ENCODE assay signal across 7 mouse cellular contexts in genomic region chr12:84219121-84219561, GRCm38 (mm10). TPM values are rescaled to one million over a fixed set of nuclear protein-coding genes. Genes with fewer than 3 reads are reported as not detected.
A peak's percentile ranks its signal among the peaks of the same experiment; 100 is the strongest.
DNase-seq lines count a peak whose midpoint lies in the region; ATAC-seq lines count a peak whose summit lies in the region.

No protein-coding gene starts in this region.

- H3K36me3 ChIP-seq in neural tube, embryonic 11.5 days (ENCODE audit: control insufficient read depth, insufficient read depth, low read length), result no peaks in the 10 kb centered on the region
- H3K36me3 ChIP-seq in embryonic facial prominence, embryonic 14.5 days (ENCODE audit: control insufficient read depth, insufficient read depth, low read length), result no peaks in the 10 kb centered on the region
- H3K36me3 ChIP-seq in hindbrain, embryonic 15.5 days, result no peaks in the 10 kb centered on the region
- H3K36me3 ChIP-seq in macrophage (ENCODE audit: inconsistent target), result 0 out of 2 replicates have a peak, but pooled peaks cover 4% of the 10 kb centered on the region

- H3K4me3 ChIP-seq in neural tube, embryonic 11.5 days (ENCODE audit: low read depth, low read length), result peak overlapping the region; percentile 82
- peak overlapping the region; percentile 95 for H3K4me3 ChIP-seq in embryonic facial prominence, embryonic 14.5 days (ENCODE audit: low read depth, low read length)
- peak overlapping the region; percentile 77 for H3K4me3 ChIP-seq in hindbrain, embryonic 15.5 days
- peak overlapping the region; percentile 40 for H3K4me3 ChIP-seq in macrophage (ENCODE audit: inconsistent target)

- 4% methylated on average over 14 of the region's 14 CpGs for WGBS in neural tube, embryonic 11.5 days
- WGBS in embryonic facial prominence, embryonic 14.5 days, result 6% methylated on average over 14 of the region's 14 CpGs
- WGBS in hindbrain, embryonic 15.5 days, result 3% methylated on average over 14 of the region's 14 CpGs
- 2% methylated on average over 14 of the region's 14 CpGs for WGBS in macrophage (ENCODE audit: missing documents)

- no peak for ATAC-seq in neural tube, embryonic 11.5 days (ENCODE audit: insufficient read depth, low FRiP score, low TSS enrichment)
- no peak for ATAC-seq in embryonic facial prominence, embryonic 14.5 days (ENCODE audit: low read depth)
- ATAC-seq in hindbrain, embryonic 15.5 days (ENCODE audit: low FRiP score, low read depth), result peak; percentile 27
- ATAC-seq in frontal cortex, adult (ENCODE audit: low TSS enrichment), result no peak

- H3K4me2 ChIP-seq in neural tube, embryonic 11.5 days (ENCODE audit: low read depth), result peak overlapping the region; percentile 89
- peak overlapping the region; percentile 82 for H3K4me2 ChIP-seq in embryonic facial prominence, embryonic 14.5 days (ENCODE audit: low read depth, low read length)
- peak overlapping the region; percentile 99 for H3K4me2 ChIP-seq in hindbrain, embryonic 15.5 days

- no peaks in the 10 kb centered on the region for H3K27me3 ChIP-seq in neural tube, embryonic 11.5 days (ENCODE audit: control insufficient read depth, insufficient read depth, low read length)
- H3K27me3 ChIP-seq in embryonic facial prominence, embryonic 14.5 days (replicated peaks; ENCODE audit: control insufficient read depth, insufficient read depth, low read length), result no peaks in the 10 kb centered on the region
- H3K27me3 ChIP-seq in hindbrain, embryonic 15.5 days, result no peaks in the 10 kb centered on the region

- peak overlapping the region; percentile 78 for H3K27ac ChIP-seq in neural tube, embryonic 11.5 days (ENCODE audit: low read depth, low read length)
- H3K27ac ChIP-seq in embryonic facial prominence, embryonic 14.5 days (replicated peaks; ENCODE audit: low read depth, low read length), result peak overlapping the region; percentile 96
- peak overlapping the region; percentile 74 for H3K27ac ChIP-seq in hindbrain, embryonic 15.5 days (replicated peaks)
- peak overlapping the region; percentile 66 for H3K27ac ChIP-seq in macrophage

- no peaks in the 10 kb centered on the region for H3K9me3 ChIP-seq in neural tube, embryonic 11.5 days (ENCODE audit: control insufficient read depth, low read length)
- H3K9me3 ChIP-seq in embryonic facial prominence, embryonic 14.5 days (ENCODE audit: control insufficient read depth, low read length), result no peaks in the 10 kb centered on the region
- no peaks in the 10 kb centered on the region for H3K9me3 ChIP-seq in hindbrain, embryonic 15.5 days

- peaks cover 10% of the 10 kb centered on the region; the same call in 1 of the 2 replicates for H3K4me1 ChIP-seq in neural tube, embryonic 11.5 days (ENCODE audit: control insufficient read depth, insufficient read depth, low read length)
- H3K4me1 ChIP-seq in embryonic facial prominence, embryonic 14.5 days (ENCODE audit: control insufficient read depth, insufficient read depth, low read length), result peaks cover 23% of the 10 kb centered on the region
- H3K4me1 ChIP-seq in hindbrain, embryonic 15.5 days (replicated peaks), result peaks cover 49% of the 10 kb centered on the region

- peak overlapping the region; percentile 87 for H3K9ac ChIP-seq in neural tube, embryonic 11.5 days (ENCODE audit: low read length)
- H3K9ac ChIP-seq in embryonic facial prominence, embryonic 14.5 days (ENCODE audit: low read depth, low read length), result peak overlapping the region; percentile 88
- peak overlapping the region; percentile 67 for H3K9ac ChIP-seq in hindbrain, embryonic 15.5 days

- DNase-seq in neural tube, embryonic 11.5 days (ENCODE audit: low spot score), result no peak
- DNase-seq in neural tube, embryonic 10.5 days (ENCODE audit: extremely low spot score, low spot score), result no peak
- no peak for DNase-seq in embryonic facial prominence, embryonic 14.5 days (ENCODE audit: low spot score)
- DNase-seq in embryo, embryonic 11 days, result no peak

- H3K79me2 ChIP-seq in macrophage (ENCODE audit: inconsistent target), result peaks cover 31% of the 10 kb centered on the region

RNA-seq across cellular contexts. Expression of gene Elmsan1, which starts 0.5 kb away (rescaled TPM):
- 4.4 and 5.9 TPM in 2 replicates for polyA plus RNA-seq in neural tube, embryonic 11.5 days (2014; fragmentation: Nextera tagmentation; extraction: Ambion mirVana)
- polyA plus RNA-seq in embryonic facial prominence, embryonic 14.5 days (2014; fragmentation: Nextera tagmentation; extraction: Ambion mirVana), result 9.4 and 9.8 TPM in 2 replicates
- polyA plus RNA-seq in hindbrain, embryonic 15.5 days (2015; fragmentation: Nextera tagmentation; extraction: Ambion mirVana), result 4.5 and 4.9 TPM in 2 replicates
- total RNA-seq in macrophage (2018; cell fraction: chromatin; rRNA removed), result 100 to 1,000 TPM in 11 of 26 experiments, 10 to 100 TPM in 15; 35.5 to 286 (median 91.6) TPM
- total RNA-seq in macrophage (2018; cell fraction: cytosol; rRNA removed), result 10 to 100 TPM; 12.1 to 56.7 (median 24.1) TPM
- 100 to 1,000 TPM in 4 of 26 experiments, 10 to 100 TPM in 22; 27.9 to 188 (median 59.0) TPM for total RNA-seq in macrophage (2018; cell fraction: nucleus; rRNA removed)
- polyA plus RNA-seq in macrophage (2018), result 11.0 to 13.7 TPM (median 13.5 TPM) in 3 replicates

Comparison
In these comparisons a context has a peak if more than half of its experiments do, and no peak if none do; other contexts are left out.
1. H3K4me3 ChIP-seq: peak in every context shown above with its lines; median percentile 95 in embryonic facial prominence, embryonic 14.5 days; 82 in neural tube, embryonic 11.5 days; 77 in hindbrain, embryonic 15.5 days; 40 in macrophage.